Mouse (Mus musculus) kidney, adult 2 months (tissue): Measurements from ENCODE around the gene Trpc7. TPM values are rescaled to one million over a fixed set of nuclear protein-coding genes. Genes with fewer than 3 reads are reported as not detected.

Experiments used
- DNase-seq: peaks from one replicate; pipeline ENCODE4 v3.0.0; 2021
- H3K27ac ChIP-seq: fragments of 200-500 bp; 2 replicates; pipeline ENCODE4 v1.5.1; 2012; ENCODE audit warnings: low read depth, low read length, control low read depth, inconsistent platforms; ENCODE audit not compliant: insufficient read depth
- H3K27me3 ChIP-seq: fragments of 200-500 bp; replicated peaks from 2 replicates; pipeline ENCODE4 v1.6.1; 2012; ENCODE audit warnings: mild to moderate bottlenecking, moderate library complexity, low read length, inconsistent platforms; ENCODE audit not compliant: control insufficient read depth, insufficient read depth
- H3K36me3 ChIP-seq: fragments of 200-500 bp; 2 replicates; pipeline ENCODE4 v1.6.1; 2012; ENCODE audit warnings: mild to moderate bottlenecking, moderate library complexity, low read length, inconsistent platforms; ENCODE audit not compliant: control insufficient read depth, insufficient read depth
- H3K4me1 ChIP-seq: fragments of 200-500 bp; 2 replicates; pipeline ENCODE4 v1.6.1; 2011; ENCODE audit warnings: low read length; ENCODE audit not compliant: control insufficient read depth, insufficient read depth
- H3K4me3 ChIP-seq: fragments of 200-500 bp; 2 replicates; pipeline ENCODE4 v1.5.1; 2011; ENCODE audit warnings: mild to moderate bottlenecking, low read depth, low read length, control low read depth; ENCODE audit not compliant: insufficient read depth
- CTCF ChIP-seq: fragments of 200-500 bp; conservative IDR thresholded peaks from 2 replicates; pipeline ENCODE4 v1.5.1; 2011; ENCODE audit warnings: low read depth, mild to moderate bottlenecking, control low read depth, low read length, moderate library complexity, mixed read lengths; ENCODE audit not compliant: insufficient read depth, insufficient read length
- POLR2A ChIP-seq: fragments of 200-500 bp; IDR thresholded peaks from one replicate; pipeline ENCODE4 v1.6.1; 2011; ENCODE audit warnings: low read depth, low read length, control low read depth
- WGBS: fragments of 180-500 bp; shearing (Covaris S2); methylation state at CpG from one replicate; pipeline ENCODE4 v1.1.7; 2018; 5-methylcytosine and 5-hydroxymethylcytosine counted together
- polyA plus RNA-seq: library from polyadenylated mRNA; depleted of rRNA; stranded (reverse); fragments of >200 nt; gene quantifications from 2 replicates; pipeline ENCODE4 v1.2.3, GENCODE M21; 2012

The Trpc7 gene
- polyA plus RNA-seq, 1 experiment: not detected

GRCm38 (mm10) chr13:56773262-56773870, 122.4 kb downstream of the Trpc7 start:
- no peaks in the 10 kb centered on the region for H3K36me3 ChIP-seq
- 32% methylated on average over 14 of the region's 14 CpGs for WGBS
- no peak overlapping the region for H3K27ac ChIP-seq
- DNase-seq: no peak
- no peaks in the 10 kb centered on the region for H3K4me1 ChIP-seq
- no peaks in the 10 kb centered on the region for H3K27me3 ChIP-seq
- TF ChIP-seq POLR2A (no peak), CTCF (no peak)
- H3K4me3 ChIP-seq: no peak overlapping the region

GRCm38 (mm10) chr13:56772592-56772991, 123.2 kb downstream of the Trpc7 start:
- Histone ChIP-seq H3K27ac (no peak overlapping the region), H3K4me1 (no peaks in the 10 kb centered on the region), H3K4me3 (no peak overlapping the region), H3K27me3 (no peaks in the 10 kb centered on the region), H3K36me3 (no peaks in the 10 kb centered on the region)
- WGBS: 46% methylated on average over 3 of the region's 3 CpGs
- no peak for TF ChIP-seq POLR2A
- TF ChIP-seq CTCF: peak; percentile 43
- DNase-seq: no peak

- no peaks in the 10 kb centered on the region for H3K4me1 ChIP-seq
- WGBS: 72% methylated on average over 5 of the region's 5 CpGs
- TF ChIP-seq POLR2A (no peak), CTCF (0 out of 2 replicates have a peak, but pooled peaks have one; percentile 6)
- no peaks in the 10 kb centered on the region for H3K27me3 ChIP-seq
- no peak for DNase-seq
- no peaks in the 10 kb centered on the region for H3K36me3 ChIP-seq
- H3K27ac ChIP-seq: no peak overlapping the region
- no peak overlapping the region for H3K4me3 ChIP-seq
Observed at GRCm38 (mm10) chr13:56770786-56771185, 125.0 kb downstream of the Trpc7 start.

GRCm38 (mm10) chr13:56770136-56770578, 125.6 kb downstream of the Trpc7 start:
- no peak for DNase-seq
- Histone ChIP-seq H3K4me3 (no peak overlapping the region), H3K4me1 (no peaks in the 10 kb centered on the region), H3K27me3 (no peaks in the 10 kb centered on the region), H3K27ac (no peak overlapping the region), H3K36me3 (no peaks in the 10 kb centered on the region)
- WGBS: 92% methylated on average over 1 of the region's 1 CpGs
- no peak for TF ChIP-seq POLR2A
- no peak for TF ChIP-seq CTCF

GRCm38 (mm10) chr13:56769431-56769830, 126.4 kb downstream of the Trpc7 start:
- Histone ChIP-seq H3K36me3 (no peaks in the 10 kb centered on the region), H3K27me3 (no peaks in the 10 kb centered on the region), H3K4me1 (no peaks in the 10 kb centered on the region), H3K4me3 (no peak overlapping the region), H3K27ac (no peak overlapping the region)
- TF ChIP-seq POLR2A (no peak), CTCF (no peak)
- 86% methylated on average over 4 of the region's 4 CpGs for WGBS
- DNase-seq: no peak

- no peak overlapping the region for H3K27ac ChIP-seq
- H3K4me1 ChIP-seq: no peaks in the 10 kb centered on the region
- 43% methylated on average over 5 of the region's 5 CpGs for WGBS
- H3K36me3 ChIP-seq: no peaks in the 10 kb centered on the region
- no peak for TF ChIP-seq CTCF
- no peak for TF ChIP-seq POLR2A
- no peaks in the 10 kb centered on the region for H3K27me3 ChIP-seq
- no peak overlapping the region for H3K4me3 ChIP-seq
- no peak for DNase-seq
Observed at GRCm38 (mm10) chr13:56766211-56766610, 129.6 kb downstream of the Trpc7 start.

GRCm38 (mm10) chr13:56765284-56766032, 130.3 kb downstream of the Trpc7 start:
- TF ChIP-seq CTCF: no peak
- TF ChIP-seq POLR2A: no peak

More at GRCm38 (mm10) chr13:56765284-56766032, 130.3 kb downstream of the Trpc7 start:
- WGBS: 17% methylated on average over 25 of the region's 25 CpGs
- Histone ChIP-seq H3K4me1 (no peaks in the 10 kb centered on the region), H3K27ac (no peak overlapping the region), H3K27me3 (no peaks in the 10 kb centered on the region), H3K36me3 (no peaks in the 10 kb centered on the region), H3K4me3 (peak overlapping the region; percentile 24)
- no peak for DNase-seq
